Mouse (Mus musculus) midbrain, embryonic 11.5 days (tissue): ENCODE data around the gene Map3k11. TPM values are rescaled to one million over a fixed set of nuclear protein-coding genes. Genes with fewer than 3 reads are reported as not detected.
"Not testable (repeated sequence)": the region's sequence is repeated elsewhere in the genome, so short reads cannot be mapped to it uniquely, and the experiment has no call there.

Experiments
- ATAC-seq: fragments of 200-750 bp; cut with Nextera tagmentation; 2 replicates; pipeline ENCODE4 v1.8.0; 2017; ENCODE audit warnings: moderate TSS enrichment, moderate library complexity; ENCODE audit not compliant: low FRiP score
- DNase-seq: peaks from one replicate; pipeline ENCODE4 v3.0.0; 2015; ENCODE audit warnings: low spot score; ENCODE audit errors: missing footprints
- H3K27ac ChIP-seq: fragments of 300-500 bp; sonication (generic); 2 replicates; pipeline ENCODE4 v1.5.1; 2014; ENCODE audit warnings: low read depth, low read length
- H3K27me3 ChIP-seq: fragments of 300-500 bp; sonication (generic); 2 replicates; pipeline ENCODE4 v1.6.1; 2014; ENCODE audit warnings: mild to moderate bottlenecking, low read length, moderate library complexity, mixed read lengths; ENCODE audit not compliant: control insufficient read depth, insufficient read depth
- H3K36me3 ChIP-seq: fragments of 300-500 bp; sonication (generic); 2 replicates; pipeline ENCODE4 v1.6.1; 2014; ENCODE audit warnings: mild to moderate bottlenecking, low read length, moderate library complexity, mixed read lengths; ENCODE audit not compliant: control insufficient read depth, insufficient read depth
- H3K4me1 ChIP-seq: fragments of 300-500 bp; sonication (generic); 2 replicates; pipeline ENCODE4 v1.6.1; 2014; ENCODE audit warnings: low read length; ENCODE audit not compliant: control insufficient read depth, insufficient read depth
- H3K4me2 ChIP-seq: fragments of 300-500 bp; sonication (generic); 2 replicates; pipeline ENCODE4 v1.6.1; 2014; ENCODE audit warnings: mild to moderate bottlenecking, moderate library complexity
- H3K4me3 ChIP-seq: fragments of 300-500 bp; sonication (generic); 2 replicates; pipeline ENCODE4 v1.5.1; 2014; ENCODE audit warnings: low read depth, low read length
- H3K9ac ChIP-seq: fragments of 300-500 bp; sonication (generic); 2 replicates; pipeline ENCODE4 v1.6.1; 2014; ENCODE audit warnings: low read length
- H3K9me3 ChIP-seq: fragments of 300-500 bp; sonication (generic); 2 replicates; pipeline ENCODE4 v1.6.1; 2016; ENCODE audit warnings: low read length; ENCODE audit not compliant: control insufficient read depth
- WGBS: fragments of 180-500 bp; shearing (Covaris S2); extraction: QIAGEN DNeasy Blood & Tissue Kit; methylation state at CpG from one replicate; pipeline ENCODE4 v1.1.7; 2014; 5-methylcytosine and 5-hydroxymethylcytosine counted together
- polyA plus RNA-seq: library from polyadenylated mRNA; unstranded; fragments of >200 nt; fragmentation: Nextera tagmentation; extraction: Ambion mirVana; gene quantifications from 2 replicates; pipeline ENCODE4 v1.2.1, GENCODE M21; 2014

Gene Map3k11
- polyA plus RNA-seq, 1 experiment from 2014 or later = 17.3 TPM

DNA sequence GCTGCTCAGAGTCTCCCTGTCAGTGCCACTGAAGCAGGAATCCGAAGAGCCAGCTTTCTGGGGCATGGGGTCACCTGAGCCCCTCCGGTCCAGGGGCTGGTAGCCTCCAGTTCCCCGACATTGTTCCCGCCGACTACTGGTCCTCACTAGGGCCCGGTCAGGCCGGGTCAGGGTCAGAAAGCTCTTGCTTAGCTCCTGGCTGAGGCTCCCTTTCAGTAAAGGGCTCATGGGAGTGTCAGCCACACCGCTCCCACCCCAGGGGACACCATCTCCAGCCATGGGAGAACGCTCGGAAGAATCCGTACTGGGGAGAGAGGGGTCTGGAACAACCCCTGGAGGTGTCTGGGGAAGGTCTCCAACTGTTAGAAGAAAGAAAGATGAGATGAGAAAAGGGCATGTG lies 2.7 kb upstream of the Map3k11 start:
- Histone ChIP-seq H3K4me2 (no peak overlapping the region), H3K27me3 (no peaks in the 10 kb centered on the region), H3K4me3 (no peak overlapping the region), H3K9ac (no peak overlapping the region), H3K4me1 (peaks cover 20% of the 10 kb centered on the region), H3K27ac (no peak overlapping the region), H3K36me3 (peaks cover 36% of the 10 kb centered on the region), H3K9me3 (no peaks in the 10 kb centered on the region)
- WGBS = 95% methylated on average over 11 of the region's 11 CpGs
- DNase-seq (no peak), ATAC-seq (no peak)

DNA sequence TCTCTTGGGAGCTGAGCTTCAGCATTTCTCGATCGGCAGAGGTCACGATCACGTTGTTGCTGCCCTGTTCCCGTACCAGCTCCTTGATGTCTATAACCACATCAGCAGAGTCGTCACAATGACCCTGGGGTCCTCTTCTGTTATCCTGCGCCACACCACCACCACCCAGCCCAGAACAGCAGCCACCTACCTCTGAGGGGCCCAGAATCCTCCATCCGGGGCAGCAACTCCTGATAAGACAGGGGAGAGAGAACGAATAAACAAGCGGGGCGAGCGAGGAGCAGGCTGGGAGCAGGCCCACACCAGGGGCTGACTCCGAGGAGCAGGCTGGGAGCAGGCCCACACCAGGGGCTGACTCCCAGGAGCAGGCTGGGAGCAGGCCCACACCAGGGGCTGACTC lies 2.1 kb upstream of the Map3k11 start:
- Histone ChIP-seq H3K4me2 (no peak overlapping the region), H3K4me1 (peaks cover 25% of the 10 kb centered on the region), H3K9ac (no peak overlapping the region), H3K27me3 (no peaks in the 10 kb centered on the region), H3K27ac (no peak overlapping the region), H3K36me3 (peaks cover 32% of the 10 kb centered on the region), H3K9me3 (no peaks in the 10 kb centered on the region), H3K4me3 (no peak overlapping the region)
- ATAC-seq (no peak), DNase-seq (no peak)
- WGBS = 92% methylated on average over 13 of the region's 13 CpGs

DNA sequence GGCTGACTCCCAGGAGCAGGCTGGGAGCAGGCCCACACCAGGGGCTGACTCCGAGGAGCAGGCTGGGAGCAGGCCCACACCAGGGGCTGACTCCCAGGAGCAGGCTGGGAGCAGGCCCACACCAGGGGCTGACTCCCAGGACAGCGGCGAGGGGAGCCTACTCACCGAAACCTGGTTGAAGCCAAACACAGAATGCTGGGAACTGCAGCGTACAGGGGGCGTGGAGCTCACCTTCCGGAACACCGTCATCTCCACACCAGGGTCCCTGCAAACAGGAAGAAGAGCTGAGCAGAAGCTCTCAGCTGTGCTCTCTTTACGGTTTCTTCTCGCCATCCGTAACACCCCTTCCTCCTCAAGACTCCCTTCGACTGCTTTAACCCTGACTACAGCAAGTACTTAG lies 1.6 kb upstream of the Map3k11 start:
- not testable (repeated sequence) for H3K27me3 ChIP-seq, H3K27ac ChIP-seq, DNase-seq, ATAC-seq, H3K4me3 ChIP-seq, H3K4me2 ChIP-seq, H3K9me3 ChIP-seq, H3K9ac ChIP-seq
- 88% methylated on average over 12 of the region's 12 CpGs for WGBS
- Histone ChIP-seq H3K4me1 (peaks cover 28% of the 10 kb centered on the region), H3K36me3 (peaks cover 30% of the 10 kb centered on the region)

DNA sequence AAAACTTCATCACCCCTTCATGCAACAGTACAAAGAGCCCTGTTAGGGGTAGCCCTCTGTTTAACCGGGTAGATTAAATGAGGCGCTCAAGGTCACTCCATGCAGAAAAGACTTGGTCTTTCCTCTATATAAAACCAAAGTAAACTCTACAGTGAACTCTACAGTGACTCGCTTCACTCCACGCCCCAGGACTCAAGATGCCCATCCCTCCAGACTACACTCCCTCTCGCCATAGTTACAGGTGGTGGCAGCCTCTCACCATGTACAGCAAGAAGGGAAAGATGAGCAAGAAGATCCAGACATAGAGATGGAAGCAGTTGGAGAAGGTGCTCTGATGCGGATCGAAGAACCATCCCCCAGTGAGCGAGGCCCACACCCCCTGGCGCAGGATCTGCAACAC lies 804 bp upstream of the Map3k11 start:
- Histone ChIP-seq H3K9me3 (no peaks in the 10 kb centered on the region), H3K27me3 (no peaks in the 10 kb centered on the region), H3K4me3 (peak overlapping the region; percentile 90), H3K4me1 (peaks cover 33% of the 10 kb centered on the region), H3K36me3 (peaks cover 25% of the 10 kb centered on the region), H3K9ac (peak overlapping the region; percentile 85), H3K27ac (peak overlapping the region; percentile 76), H3K4me2 (peak overlapping the region; percentile 99)
- 21% methylated on average over 9 of the region's 9 CpGs for WGBS
- no peak for DNase-seq
- ATAC-seq = no peak

DNA sequence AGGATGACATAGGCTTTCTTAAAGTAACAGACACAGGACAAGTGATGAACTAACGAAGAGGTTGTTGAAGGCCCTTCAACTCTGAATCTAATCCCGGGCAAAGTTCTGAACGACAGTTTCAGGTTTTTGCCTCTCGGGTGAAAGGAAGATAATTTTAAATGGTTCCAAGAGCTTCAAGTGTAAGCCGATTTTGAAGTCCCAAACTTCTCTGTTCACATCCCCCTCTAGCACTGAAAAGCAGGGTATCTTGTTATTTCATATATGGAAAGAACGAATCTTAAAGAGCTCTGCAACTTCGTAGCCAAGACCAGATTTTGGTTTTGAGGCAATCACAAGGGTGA lies 516 bp downstream of the Map3k11 start:
- no peak for DNase-seq
- Histone ChIP-seq H3K27ac (peak overlapping the region; percentile 62), H3K9me3 (no peaks in the 10 kb centered on the region), H3K4me2 (peak overlapping the region; percentile 99), H3K4me1 (peaks cover 33% of the 10 kb centered on the region), H3K27me3 (no peaks in the 10 kb centered on the region), H3K4me3 (peak overlapping the region; percentile 90), H3K36me3 (peaks cover 14% of the 10 kb centered on the region), H3K9ac (peak overlapping the region; percentile 73)
- no peak for ATAC-seq
- under 1% methylated on average over 7 of the region's 7 CpGs for WGBS

DNA sequence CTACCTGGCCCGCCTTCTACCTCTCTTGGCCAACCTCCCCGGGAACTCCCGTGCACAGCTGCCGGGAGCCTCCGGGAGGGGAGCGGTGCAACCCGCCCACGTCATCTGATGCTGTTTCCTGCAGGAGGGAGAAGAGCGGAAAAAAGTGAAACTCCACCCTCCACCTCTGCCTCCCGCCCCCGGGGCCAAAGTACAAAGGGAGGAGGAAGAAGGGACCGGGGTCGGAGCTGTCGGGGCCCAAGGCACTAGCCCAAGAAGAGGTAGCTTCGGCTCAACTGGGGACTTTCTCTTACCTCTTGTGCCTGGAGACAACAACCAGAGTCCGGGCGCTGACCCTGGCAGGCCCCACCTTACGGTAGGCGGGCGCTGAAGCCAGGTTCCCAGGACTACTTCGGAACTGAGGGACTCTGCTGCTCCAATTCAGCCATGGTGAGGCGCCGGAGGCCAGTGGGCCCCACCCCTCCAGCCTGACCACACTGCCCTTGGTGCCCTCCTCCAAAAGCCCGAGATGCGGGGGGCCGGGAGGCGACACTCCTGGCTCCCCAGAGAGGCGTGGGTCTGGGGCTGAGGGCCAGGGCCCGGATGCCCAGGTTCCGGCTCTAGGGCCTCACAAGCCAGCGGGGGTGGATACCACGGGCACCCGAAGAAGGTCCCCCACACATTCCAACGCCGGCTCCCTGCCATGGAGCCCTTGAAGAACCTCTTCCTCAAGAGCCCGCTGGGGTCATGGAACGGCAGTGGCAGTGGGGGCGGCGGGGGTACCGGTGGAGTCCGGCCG lies 1.2 kb downstream of the Map3k11 start:
- Histone ChIP-seq H3K4me1 (peaks cover 33% of the 10 kb centered on the region), H3K4me2 (peak overlapping the region; percentile 99), H3K9ac (peak overlapping the region; percentile 73), H3K27me3 (no peaks in the 10 kb centered on the region), H3K4me3 (peak overlapping the region; percentile 90), H3K9me3 (no peaks in the 10 kb centered on the region), H3K36me3 (peaks cover 13% of the 10 kb centered on the region), H3K27ac (peak overlapping the region; percentile 62)
- ATAC-seq (peak; percentile 15; the same call in 1 of the 2 replicates), DNase-seq (peak; percentile 92)
- WGBS = 14% methylated on average over 42 of the region's 42 CpGs

DNA sequence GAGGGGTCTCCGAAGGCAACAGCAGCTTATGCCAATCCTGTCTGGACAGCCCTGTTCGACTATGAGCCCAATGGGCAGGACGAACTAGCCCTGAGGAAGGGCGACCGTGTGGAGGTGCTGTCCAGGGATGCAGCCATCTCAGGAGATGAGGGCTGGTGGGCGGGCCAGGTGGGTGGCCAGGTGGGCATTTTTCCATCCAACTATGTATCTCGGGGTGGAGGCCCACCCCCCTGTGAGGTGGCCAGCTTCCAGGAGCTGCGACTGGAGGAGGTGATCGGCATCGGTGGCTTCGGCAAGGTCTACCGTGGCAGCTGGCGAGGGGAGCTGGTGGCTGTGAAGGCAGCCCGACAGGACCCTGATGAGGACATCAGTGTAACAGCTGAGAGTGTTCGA lies 1.8 kb downstream of the Map3k11 start:
- DNase-seq = no peak
- Histone ChIP-seq H3K27ac (no peak overlapping the region), H3K4me2 (peak overlapping the region; percentile 99), H3K4me1 (peaks cover 35% of the 10 kb centered on the region), H3K9me3 (no peaks in the 10 kb centered on the region), H3K36me3 (peaks cover 9% of the 10 kb centered on the region), H3K4me3 (peak overlapping the region; percentile 90), H3K9ac (peak overlapping the region; percentile 73), H3K27me3 (peaks cover 2% of the 10 kb centered on the region; the same call in 1 of the 2 replicates)
- ATAC-seq = no peak
- 79% methylated on average over 15 of the region's 15 CpGs for WGBS

DNA sequence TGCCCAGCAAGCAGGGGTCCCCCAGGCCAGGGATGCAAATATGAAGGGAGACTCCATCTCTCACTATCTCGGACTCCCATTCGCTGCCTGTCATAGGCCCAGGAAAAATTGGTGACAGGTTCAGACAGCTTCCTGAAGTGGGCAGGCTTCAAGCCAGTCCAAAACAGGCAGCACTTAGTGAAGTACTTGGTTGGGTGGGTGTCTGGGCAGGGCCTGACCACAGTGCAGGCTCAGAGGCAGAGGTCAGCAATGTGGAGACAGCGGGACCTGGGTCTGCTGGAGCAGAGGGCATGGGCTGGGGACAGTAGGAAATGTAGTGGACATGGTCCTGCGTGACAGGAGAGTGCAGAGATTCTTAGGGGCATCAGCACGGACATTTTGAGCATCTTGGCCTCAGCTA lies 3.1 kb downstream of the Map3k11 start:
- Histone ChIP-seq H3K27ac (no peak overlapping the region), H3K4me1 (peaks cover 43% of the 10 kb centered on the region), H3K9me3 (no peaks in the 10 kb centered on the region), H3K9ac (peak overlapping the region; percentile 34; the same call in 1 of the 2 replicates), H3K4me3 (no peak overlapping the region), H3K36me3 (peaks cover 2% of the 10 kb centered on the region; the same call in 1 of the 2 replicates), H3K4me2 (0 out of 2 replicates have a peak overlapping the region, but pooled peaks have one; percentile 8), H3K27me3 (peaks cover 2% of the 10 kb centered on the region; the same call in 1 of the 2 replicates)
- ATAC-seq = no peak
- WGBS = 90% methylated on average over 5 of the region's 5 CpGs
- DNase-seq = no peak

DNA sequence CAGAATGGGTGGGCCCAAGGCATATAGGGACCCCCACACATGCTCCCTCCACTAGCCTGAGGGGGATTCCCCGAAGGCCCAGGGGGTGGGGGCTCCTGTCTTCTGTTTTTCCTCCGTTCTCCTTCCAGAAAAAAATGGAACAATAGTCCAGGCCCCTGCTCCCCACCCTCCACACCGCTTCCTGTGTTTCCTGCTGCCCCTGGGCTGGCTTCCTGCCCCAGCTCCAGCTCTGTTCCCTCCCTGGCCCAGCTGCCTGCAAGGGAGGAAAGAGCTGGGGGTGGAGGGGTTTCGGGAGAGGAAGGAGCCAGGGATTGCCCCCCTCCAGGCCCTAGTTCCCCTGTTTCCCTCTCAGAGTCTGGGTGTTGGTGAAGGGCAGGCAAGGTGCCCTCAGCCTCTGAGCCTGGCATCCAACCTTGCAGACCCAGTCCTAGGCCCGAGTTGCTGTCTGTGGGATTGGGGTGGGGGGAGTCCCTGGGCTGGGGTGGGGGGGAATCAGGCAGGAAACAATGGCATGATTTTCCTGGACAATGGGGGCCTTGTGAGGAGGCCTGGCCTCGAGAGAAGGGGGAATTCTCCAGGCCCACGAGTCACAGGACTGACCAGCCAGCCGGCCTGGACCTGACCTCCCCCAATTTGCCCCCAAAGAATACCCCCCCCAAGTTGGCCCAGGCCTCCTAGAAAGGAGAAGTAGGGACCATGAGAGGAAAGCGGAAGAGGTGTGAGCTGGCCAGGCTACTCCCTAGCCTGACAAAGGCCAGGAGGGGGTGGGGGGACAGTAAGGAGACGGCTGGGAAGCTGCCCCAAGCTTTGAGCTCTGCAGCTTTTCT lies 3.8 kb downstream of the Map3k11 start:
- H3K9me3 ChIP-seq = no peaks in the 10 kb centered on the region
- ATAC-seq (no peak), DNase-seq (no peak)
- peaks cover 2% of the 10 kb centered on the region; the same call in 1 of the 2 replicates for H3K27me3 ChIP-seq
- H3K36me3 ChIP-seq = peaks cover 4% of the 10 kb centered on the region; the same call in 1 of the 2 replicates
- peak overlapping the region; percentile 14; the same call in 1 of the 2 replicates for H3K9ac ChIP-seq
- WGBS = 75% methylated on average over 10 of the region's 10 CpGs
- no peak overlapping the region for H3K4me3 ChIP-seq
- 0 out of 2 replicates have a peak overlapping the region, but pooled peaks have one; percentile 8 for H3K27ac ChIP-seq
- H3K4me1 ChIP-seq = peaks cover 43% of the 10 kb centered on the region
- H3K4me2 ChIP-seq = no peak overlapping the region
